Mouse (Mus musculus) CD4-positive naive resting alpha-beta T cell, adult 57 days (primary cell): Measurements from ENCODE around the gene H2al1g. TPM values are rescaled to one million over a fixed set of nuclear protein-coding genes. Genes with fewer than 3 reads are reported as not detected.

Experiments used
- total RNA-seq: library from RNA; stranded (reverse); gene quantifications from one replicate; pipeline ENCODE4 v1.2.4, GENCODE M21; 2023

Gene H2al1g
- not detected for total RNA-seq

GRCm38 (mm10) chrX:11317956-11318355 is at the start of gene H2al1g:
TSS of gene H2al1g (plus strand) at chrX:11318256.

GRCm38 (mm10) chrX:11298957-11299356 is 19.1 kb upstream of the H2al1g start, which contains the start of gene H2al1a:
TSS of gene H2al1a (plus strand) at chrX:11299257.

GRCm38 (mm10) chrX:11302132-11302531 is 15.9 kb upstream of the H2al1g start, which contains the start of gene H2al1b:
TSS of gene H2al1b (plus strand) at chrX:11302432.

DNA sequence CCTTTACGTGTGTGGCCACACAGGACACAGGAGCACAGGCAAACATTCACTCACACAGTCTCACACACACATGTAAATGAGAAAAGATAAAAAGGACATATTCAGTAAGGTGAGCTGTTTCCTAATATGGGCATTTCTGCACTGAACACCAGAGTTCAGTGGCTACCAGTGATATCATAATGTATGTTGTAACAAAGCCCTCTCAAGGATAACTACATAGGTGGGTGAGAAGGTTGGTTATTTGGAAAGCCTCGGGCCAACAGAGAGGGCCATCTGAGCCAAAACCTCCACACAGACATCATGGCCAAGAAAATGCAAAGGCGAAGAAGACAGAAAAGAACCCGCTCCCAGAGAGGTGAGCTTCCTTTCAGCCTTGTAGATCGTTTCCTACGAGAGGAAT is 12.7 kb upstream of the H2al1g start, which contains the start of gene H2al1c:
TSS of gene H2al1c (plus strand) at position 301 of the 400 bp plus-strand sequence.

GRCm38 (mm10) chrX:11308524-11308923 is 9.5 kb upstream of the H2al1g start, which contains the start of gene H2al1d:
TSS of gene H2al1d (plus strand) at chrX:11308824.

GRCm38 (mm10) chrX:11311634-11312033 is 6.4 kb upstream of the H2al1g start, which contains the start of gene H2al1e:
TSS of gene H2al1e (plus strand) at chrX:11311934.

DNA sequence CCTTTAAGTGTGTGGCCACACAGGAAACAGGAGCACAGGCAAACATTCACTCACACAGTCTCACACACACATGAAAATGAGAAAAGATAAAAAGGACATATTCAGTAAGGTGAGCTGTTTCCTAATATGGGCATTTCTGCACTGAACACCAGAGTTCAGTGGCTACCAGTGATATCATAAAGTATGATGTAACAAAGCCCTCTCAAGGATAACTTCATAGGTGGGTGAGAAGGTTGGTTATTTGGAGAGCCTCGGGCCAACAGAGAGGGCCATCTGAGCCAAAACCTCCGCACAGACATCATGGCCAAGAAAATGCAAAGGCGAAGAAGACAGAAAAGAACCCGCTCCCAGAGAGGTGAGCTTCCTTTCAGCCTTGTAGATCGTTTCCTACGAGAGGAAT is 3.2 kb upstream of the H2al1g start, which contains the start of gene H2al1f:
TSS of gene H2al1f (plus strand) at position 301 of the 400 bp plus-strand sequence.

GRCm38 (mm10) chrX:11321192-11321591 is 3.1 kb downstream of the H2al1g start, which contains the start of gene H2al1h:
TSS of gene H2al1h (plus strand) at chrX:11321492.

DNA sequence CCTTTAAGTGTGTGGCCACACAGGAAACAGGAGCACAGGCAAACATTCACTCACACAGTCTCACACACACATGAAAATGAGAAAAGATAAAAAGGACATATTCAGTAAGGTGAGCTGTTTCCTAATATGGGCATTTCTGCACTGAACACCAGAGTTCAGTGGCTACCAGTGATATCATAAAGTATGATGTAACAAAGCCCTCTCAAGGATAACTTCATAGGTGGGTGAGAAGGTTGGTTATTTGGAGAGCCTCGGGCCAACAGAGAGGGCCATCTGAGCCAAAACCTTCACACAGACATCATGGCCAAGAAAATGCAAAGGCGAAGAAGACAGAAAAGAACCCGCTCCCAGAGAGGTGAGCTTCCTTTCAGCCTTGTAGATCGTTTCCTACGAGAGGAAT is 6.3 kb downstream of the H2al1g start, which contains the start of gene H2al1i:
TSS of gene H2al1i (plus strand) at position 301 of the 400 bp plus-strand sequence.

DNA sequence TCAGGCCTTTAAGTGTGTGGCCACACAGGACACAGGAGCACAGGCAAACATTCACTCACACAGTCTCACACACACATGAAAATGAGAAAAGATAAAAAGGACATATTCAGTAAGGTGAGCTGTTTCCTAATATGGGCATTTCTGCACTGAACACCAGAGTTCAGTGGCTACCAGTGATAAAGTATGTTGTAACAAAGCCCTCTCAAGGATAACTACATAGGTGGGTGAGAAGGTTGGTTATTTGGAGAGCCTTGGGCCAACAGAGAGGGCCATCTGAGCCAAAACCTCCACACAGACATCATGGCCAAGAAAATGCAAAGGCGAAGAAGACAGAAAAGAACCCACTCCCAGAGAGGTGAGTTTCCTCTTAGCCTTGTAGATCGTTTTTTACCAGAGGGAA is 9.5 kb downstream of the H2al1g start, which contains the start of gene H2al1j:
TSS of gene H2al1j (plus strand) at position 301 of the 400 bp plus-strand sequence.

Other genes with a start within 250 kb of the H2al1g start
- not detected for gene H2al1a, start 19.0 kb upstream of the H2al1g start, total RNA-seq
- gene H2al1b, start 15.8 kb upstream of the H2al1g start, total RNA-seq = not detected
- gene H2al1c, start 12.6 kb upstream of the H2al1g start, total RNA-seq = not detected
- not detected for gene H2al1d, start 9.4 kb upstream of the H2al1g start, total RNA-seq
- gene H2al1e, start 6.3 kb upstream of the H2al1g start, total RNA-seq = not detected
- gene H2al1f, start 3.1 kb upstream of the H2al1g start, total RNA-seq = not detected
- not detected for gene H2al1h, start 3.2 kb downstream of the H2al1g start, total RNA-seq
- not detected for gene H2al1i, start 6.4 kb downstream of the H2al1g start, total RNA-seq
- not detected for gene H2al1j, start 9.6 kb downstream of the H2al1g start, total RNA-seq